16 mouse cellular contexts compared by ENCODE assay signal in the genomic region with DNA sequence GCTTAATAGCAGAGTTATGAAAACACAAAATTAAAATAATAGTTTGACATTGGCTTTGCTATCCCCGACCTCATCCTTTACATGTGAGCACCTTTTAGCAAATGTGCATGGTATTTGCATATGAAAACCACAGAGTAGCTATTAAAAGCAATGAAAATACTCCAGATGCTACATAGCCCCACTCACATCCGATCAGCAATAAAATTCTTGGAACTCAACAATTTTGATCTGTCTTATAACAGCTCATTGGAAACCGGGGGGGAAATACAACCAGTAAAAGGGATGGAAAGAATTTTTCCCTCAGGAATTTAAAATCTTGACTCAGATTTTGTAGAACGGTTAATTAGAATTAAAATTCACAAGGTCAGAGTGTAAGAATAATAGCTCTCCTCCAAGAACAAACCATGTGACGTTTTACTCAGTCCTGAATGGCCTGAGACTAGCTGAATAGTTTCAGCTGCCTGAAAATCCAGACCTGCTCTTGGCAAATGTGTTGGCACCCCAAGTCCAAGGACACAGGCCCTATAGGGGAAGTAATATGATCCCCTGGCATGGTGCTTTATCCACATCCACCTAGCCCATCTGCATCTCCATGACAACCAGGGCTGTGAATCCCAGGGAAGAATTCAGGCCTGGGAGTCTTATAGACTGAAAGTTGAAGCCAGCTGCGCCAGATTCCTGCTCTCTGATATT.
DNase-seq lines count a peak whose midpoint lies in the region; ATAC-seq lines count a peak whose summit lies in the region.
"Had no signal": no experiment of that assay in that cellular context is flagged by ENCODE, and none has a peak within 500 bp of the region (broad histone marks: within the 10 kb centered on the region; RNA-seq: fewer than 3 reads in every experiment).

No protein-coding gene starts in this region.

- no peaks in the 10 kb centered on the region for H3K27me3 ChIP-seq in lung, embryonic 15.5 days
- no peaks in the 10 kb centered on the region for H3K27me3 ChIP-seq in forebrain, embryonic 16.5 days (replicated peaks; ENCODE audit: control insufficient read depth, insufficient read depth, low read length)
- H3K27me3 ChIP-seq in midbrain, embryonic 13.5 days = no peaks in the 10 kb centered on the region
- H3K27me3 ChIP-seq: megakaryocyte, embryonic 14.5 days had no signal

- no peak overlapping the region for H3K9ac ChIP-seq in lung, embryonic 15.5 days
- no peak overlapping the region for H3K9ac ChIP-seq in forebrain, embryonic 16.5 days (replicated peaks; ENCODE audit: low read depth, low read length)
- H3K9ac ChIP-seq in midbrain, embryonic 13.5 days (replicated peaks) = no peak overlapping the region

- 0 out of 2 replicates have a peak, but pooled peaks cover 3% of the 10 kb centered on the region for H3K4me1 ChIP-seq in lung, embryonic 15.5 days
- H3K4me1 ChIP-seq in forebrain, embryonic 16.5 days (replicated peaks; ENCODE audit: control insufficient read depth, insufficient read depth, low read length) = peaks cover 7% of the 10 kb centered on the region
- peaks cover 7% of the 10 kb centered on the region for H3K4me1 ChIP-seq in midbrain, embryonic 13.5 days (replicated peaks)
- H3K4me1 ChIP-seq: megakaryocyte, embryonic 14.5 days had no signal

- H3K4me3 ChIP-seq in lung, embryonic 15.5 days = no peak overlapping the region
- no peak overlapping the region for H3K4me3 ChIP-seq in forebrain, embryonic 16.5 days (replicated peaks; ENCODE audit: low read length)
- H3K4me3 ChIP-seq in midbrain, embryonic 13.5 days (replicated peaks) = no peak overlapping the region
- H3K4me3 ChIP-seq: megakaryocyte, embryonic 14.5 days had no signal

- H3K4me2 ChIP-seq in lung, embryonic 15.5 days = no peak overlapping the region
- no peak overlapping the region for H3K4me2 ChIP-seq in forebrain, embryonic 16.5 days (ENCODE audit: low read length)
- no peak overlapping the region for H3K4me2 ChIP-seq in midbrain, embryonic 13.5 days (replicated peaks)

- H3K9me3 ChIP-seq in lung, embryonic 15.5 days = no peaks in the 10 kb centered on the region
- no peaks in the 10 kb centered on the region for H3K9me3 ChIP-seq in forebrain, embryonic 16.5 days (ENCODE audit: control insufficient read depth, low read length)
- no peaks in the 10 kb centered on the region for H3K9me3 ChIP-seq in midbrain, embryonic 13.5 days
- H3K9me3 ChIP-seq: megakaryocyte, embryonic 14.5 days had no signal

- H3K36me3 ChIP-seq in lung, embryonic 15.5 days = no peaks in the 10 kb centered on the region
- H3K36me3 ChIP-seq in forebrain, embryonic 16.5 days (ENCODE audit: control insufficient read depth, insufficient read depth) = no peaks in the 10 kb centered on the region
- no peaks in the 10 kb centered on the region for H3K36me3 ChIP-seq in midbrain, embryonic 13.5 days

- no peak for DNase-seq in lung, postnatal 25 days (ENCODE audit: low spot score)
- DNase-seq in embryo, embryonic 11 days = peak; percentile 42
- DNase-seq in thymus, postnatal 36 days = no peak
- no peak for DNase-seq in adipocyte (ENCODE audit: low spot score)
- DNase-seq: adrenal gland, postnatal 10 days; B cell, adult 2 months; cerebellum, adult 11 months; heart, postnatal 36 days; kidney, adult 8-10 months; layer of hippocampus, adult 9-11 months; left cerebral cortex, postnatal 4 days had no signal

- ATAC-seq in lung, embryonic 15.5 days (ENCODE audit: borderline replicate concordance, extremely low read depth, low FRiP score, low TSS enrichment) = peak; percentile 23; the same call in 1 of the 2 replicates
- ATAC-seq in forebrain, embryonic 16.5 days = peak; percentile 64; the same call in 1 of the 2 replicates
- peak; percentile 83 for ATAC-seq in midbrain, embryonic 13.5 days
- ATAC-seq in megakaryocyte, adult 5-6 weeks (ENCODE audit: poor library complexity, severe bottlenecking) = no peak

- 53% methylated on average over 6 of the region's 6 CpGs for WGBS in lung, embryonic 15.5 days
- WGBS in forebrain, embryonic 16.5 days = 24% methylated on average over 6 of the region's 6 CpGs
- WGBS in midbrain, embryonic 13.5 days = 46% methylated on average over 6 of the region's 6 CpGs

- H3K27ac ChIP-seq in lung, embryonic 15.5 days = no peak overlapping the region
- no peak overlapping the region for H3K27ac ChIP-seq in forebrain, embryonic 16.5 days (ENCODE audit: low read length)
- H3K27ac ChIP-seq in midbrain, embryonic 13.5 days = no peak overlapping the region
